Mouse (Mus musculus): Measurements from ENCODE around the gene D7Ertd443e.

DNA sequence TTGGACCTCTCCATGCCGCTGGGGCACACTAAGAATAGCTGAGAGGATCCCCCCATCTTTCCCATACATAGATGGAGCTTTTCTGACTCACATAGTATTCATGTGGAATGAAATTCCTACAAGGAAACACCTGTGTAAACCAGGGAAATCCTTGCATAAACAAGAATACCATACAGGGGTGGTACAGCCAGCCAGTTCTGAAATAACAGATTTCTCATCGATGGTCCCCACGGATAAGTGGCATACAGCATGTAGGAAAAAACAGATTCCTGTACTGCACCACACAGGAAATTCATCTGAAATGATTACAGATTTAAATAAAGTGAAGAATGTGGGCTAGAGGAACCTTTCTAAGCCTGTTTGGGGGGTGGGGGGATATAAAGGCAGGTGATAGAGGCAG lies 49.5 kb downstream of the D7Ertd443e start:
- TF ChIP-seq CTCF (IDR thresholded peaks at IDR 0.05; ENCODE audit: low read depth, low read length) (no peak), TAL1 (conservative IDR thresholded peaks at IDR 0.05; ENCODE audit: low read depth, low read length) (no peak), GATA2 (IDR thresholded peaks at IDR 0.05; ENCODE audit: borderline replicate concordance, low read depth, low read length) (no peak), GATA1 (IDR thresholded peaks at IDR 0.05; ENCODE audit: borderline replicate concordance, low read length) (no peak), POLR2AphosphoS5 (IDR thresholded peaks at IDR 0.05; ENCODE audit: insufficient replicate concordance, low read depth, low read length) (no peak)
